Mouse (Mus musculus) limb, embryonic 14.5 days (tissue): ENCODE measurements around the gene 4931400O07Rik. TPM values are rescaled to one million over a fixed set of nuclear protein-coding genes. Genes with fewer than 3 reads are reported as not detected.

ENCODE experiments used
- ATAC-seq: fragments of 200-750 bp; cut with Nextera tagmentation; 2 replicates; pipeline ENCODE4 v1.8.0; 2017; ENCODE audit warnings: low read depth, moderate number of reproducible peaks, moderate TSS enrichment; ENCODE audit not compliant: low FRiP score
- DNase-seq: peaks from one replicate; pipeline ENCODE4 v3.0.0-alpha.2; 2015; ENCODE audit warnings: low spot score
- H3K27ac ChIP-seq: fragments of 300-500 bp; sonication (generic); replicated peaks from 2 replicates; pipeline ENCODE4 v1.5.1; 2014; ENCODE audit warnings: low read depth, mild to moderate bottlenecking, low read length, moderate library complexity, mixed read lengths
- H3K27me3 ChIP-seq: fragments of 300-500 bp; sonication (generic); 2 replicates; pipeline ENCODE4 v1.6.1; 2014; ENCODE audit warnings: low read length, mixed read lengths; ENCODE audit not compliant: control insufficient read depth, insufficient read depth
- H3K36me3 ChIP-seq: fragments of 300-500 bp; sonication (generic); 2 replicates; pipeline ENCODE4 v1.6.1; 2014; ENCODE audit warnings: mild to moderate bottlenecking, low read length, moderate library complexity, mixed read lengths; ENCODE audit not compliant: control insufficient read depth, insufficient read depth
- H3K4me1 ChIP-seq: fragments of 300-500 bp; sonication (generic); 2 replicates; pipeline ENCODE4 v1.6.1; 2014; ENCODE audit warnings: antibody characterized with exemption, low read length, mixed read lengths; ENCODE audit not compliant: control insufficient read depth, insufficient read depth
- H3K4me2 ChIP-seq: fragments of 300-500 bp; sonication (generic); replicated peaks from 2 replicates; pipeline ENCODE4 v1.6.1; 2014; ENCODE audit warnings: low read depth, mild to moderate bottlenecking, low read length, moderate library complexity; ENCODE audit not compliant: severe bottlenecking
- H3K4me3 ChIP-seq: fragments of 300-500 bp; sonication (generic); replicated peaks from 2 replicates; pipeline ENCODE4 v1.5.1; 2014; ENCODE audit warnings: low read length
- H3K9ac ChIP-seq: fragments of 300-500 bp; sonication (generic); 2 replicates; pipeline ENCODE4 v1.6.1; 2014; ENCODE audit warnings: mild to moderate bottlenecking, low read depth, low read length, moderate library complexity; ENCODE audit not compliant: severe bottlenecking
- H3K9me3 ChIP-seq: fragments of 300-500 bp; sonication (generic); 2 replicates; pipeline ENCODE4 v1.6.1; 2016; ENCODE audit warnings: low read length; ENCODE audit not compliant: control insufficient read depth
- POLR2A ChIP-seq: fragments of 200-500 bp; IDR thresholded peaks from 2 replicates; pipeline ENCODE4 v1.8.0; 2012; ENCODE audit warnings: inconsistent platforms, mild to moderate bottlenecking, moderate library complexity, borderline replicate concordance; ENCODE audit not compliant: insufficient read depth, insufficient read length; ENCODE audit errors: extremely low read depth
- WGBS: fragments of 180-500 bp; shearing (Covaris S2); extraction: QIAGEN DNeasy Blood & Tissue Kit; methylation state at CpG from one replicate; pipeline ENCODE4 v1.1.7; 2014; 5-methylcytosine and 5-hydroxymethylcytosine counted together
- polyA plus RNA-seq, 2 experiments: library from polyadenylated mRNA; depleted of rRNA in 1 of 2; stranded (reverse) in 1 of 2; unstranded in 1 of 2; fragments of >200 nt; fragmentation: Nextera tagmentation in 1 of 2; extraction: Ambion mirVana in 1 of 2; gene quantifications; 2 replicates each; pipeline versions ENCODE4 v1.2.1 to v1.2.3; 2012 to 2014

The 4931400O07Rik gene
- polyA plus RNA-seq (2012; rRNA removed), result not detected in 2 replicates
- polyA plus RNA-seq (2014; fragmentation: Nextera tagmentation; extraction: Ambion mirVana), result not detected in 2 replicates

- 94% methylated on average over 2 of the region's 2 CpGs for WGBS
- no peak for ATAC-seq
- no peaks in the 10 kb centered on the region for H3K4me1 ChIP-seq
- no peaks in the 10 kb centered on the region for H3K27me3 ChIP-seq
- no peaks in the 10 kb centered on the region for H3K36me3 ChIP-seq
- no peak for DNase-seq
- TF ChIP-seq POLR2A, result no peak
- no peak within 1 kb of the TSS for H3K27ac ChIP-seq
- H3K4me2 ChIP-seq, result no peak within 1 kb of the TSS
- H3K9ac ChIP-seq, result no peak within 1 kb of the TSS
- H3K4me3 ChIP-seq, result no peak within 1 kb of the TSS
- no peaks in the 10 kb centered on the region for H3K9me3 ChIP-seq
Measured at GRCm38 (mm10) chrX:62467691-62468090, at the start of gene 4931400O07Rik. TSS of gene 4931400O07Rik (plus strand) at chrX:62467991.

Other genes starting within 250 kb of the 4931400O07Rik start
- gene 4933402E13Rik, start 184.5 kb upstream of the 4931400O07Rik start, polyA plus RNA-seq (2012; rRNA removed), result 0.05 and 0.14 TPM in 2 replicates
- gene 4933402E13Rik, start 184.5 kb upstream of the 4931400O07Rik start, polyA plus RNA-seq (2014; fragmentation: Nextera tagmentation; extraction: Ambion mirVana), result not detected in 2 replicates